Mouse (Mus musculus) midbrain, embryonic 12.5 days (tissue): ENCODE measurements around the gene Asb6. TPM values are rescaled to one million over a fixed set of nuclear protein-coding genes. Genes with fewer than 3 reads are reported as not detected.

Experiments
- ATAC-seq: fragments of 200-750 bp; cut with Nextera tagmentation; 2 replicates; pipeline ENCODE4 v1.8.0; 2017; ENCODE audit warnings: low read depth, moderate TSS enrichment, moderate library complexity; ENCODE audit not compliant: low FRiP score
- H3K27ac ChIP-seq: fragments of 300-500 bp; sonication (generic); replicated peaks from 2 replicates; pipeline ENCODE4 v1.5.1; 2016; ENCODE audit warnings: mild to moderate bottlenecking
- H3K27me3 ChIP-seq: fragments of 300-500 bp; sonication (generic); 2 replicates; pipeline ENCODE4 v1.6.1; 2016; ENCODE audit warnings: mild to moderate bottlenecking
- H3K36me3 ChIP-seq: fragments of 300-500 bp; sonication (generic); 2 replicates; pipeline ENCODE4 v1.6.1; 2016
- H3K4me1 ChIP-seq: fragments of 300-500 bp; sonication (generic); 2 replicates; pipeline ENCODE4 v1.6.1; 2016
- H3K4me2 ChIP-seq: fragments of 300-500 bp; sonication (generic); replicated peaks from 2 replicates; pipeline ENCODE4 v1.6.1; 2016; ENCODE audit warnings: mild to moderate bottlenecking, moderate library complexity
- H3K4me3 ChIP-seq: fragments of 300-500 bp; sonication (generic); 2 replicates; pipeline ENCODE4 v1.5.1; 2016; ENCODE audit warnings: mild to moderate bottlenecking
- H3K9ac ChIP-seq: fragments of 300-500 bp; sonication (generic); replicated peaks from 2 replicates; pipeline ENCODE4 v1.6.1; 2016; ENCODE audit warnings: mild to moderate bottlenecking, moderate library complexity
- H3K9me3 ChIP-seq: fragments of 300-500 bp; sonication (generic); 2 replicates; pipeline ENCODE4 v1.6.1; 2016; ENCODE audit warnings: mild to moderate bottlenecking
- WGBS: fragments of 180-500 bp; shearing (Covaris S2); methylation state at CpG from one replicate; pipeline ENCODE4 v1.1.7; 2016; 5-methylcytosine and 5-hydroxymethylcytosine counted together
- polyA plus RNA-seq: library from polyadenylated mRNA; unstranded; fragments of >200 nt; fragmentation: Nextera tagmentation; extraction: Ambion mirVana; gene quantifications from 2 replicates; pipeline ENCODE4 v1.2.1, GENCODE M21; 2016

Asb6 gene
- polyA plus RNA-seq, 1 experiment from 2014 or later, result 41.0 TPM

- Histone ChIP-seq H3K9me3 (no peaks in the 10 kb centered on the region), H3K27ac (no peak overlapping the region), H3K4me1 (peaks cover 16% of the 10 kb centered on the region), H3K4me3 (no peak overlapping the region), H3K4me2 (no peak overlapping the region), H3K36me3 (no peaks in the 10 kb centered on the region), H3K9ac (no peak overlapping the region), H3K27me3 (0 out of 2 replicates have a peak, but pooled peaks cover 5% of the 10 kb centered on the region)
- no peak for ATAC-seq
- WGBS, result 62% methylated on average over 6 of the region's 6 CpGs
These were observed 26.9 kb upstream of the Asb6 start for GRCm38 (mm10) chr2:30857076-30857475.

- peaks cover 16% of the 10 kb centered on the region for H3K4me1 ChIP-seq
- no peaks in the 10 kb centered on the region for H3K36me3 ChIP-seq
- no peak overlapping the region for H3K27ac ChIP-seq
- 53% methylated on average over 20 of the region's 20 CpGs for WGBS
- ATAC-seq, result no peak
- H3K9me3 ChIP-seq, result no peaks in the 10 kb centered on the region
- H3K4me3 ChIP-seq, result no peak overlapping the region
- no peak overlapping the region for H3K9ac ChIP-seq
- H3K27me3 ChIP-seq, result 0 out of 2 replicates have a peak, but pooled peaks cover 7% of the 10 kb centered on the region
- no peak overlapping the region for H3K4me2 ChIP-seq
These were observed 22.7 kb upstream of the Asb6 start for GRCm38 (mm10) chr2:30852771-30853313.

- Histone ChIP-seq H3K27ac (no peak overlapping the region), H3K9ac (no peak overlapping the region), H3K4me3 (no peak overlapping the region), H3K36me3 (no peaks in the 10 kb centered on the region), H3K9me3 (no peaks in the 10 kb centered on the region), H3K27me3 (peaks cover 25% of the 10 kb centered on the region), H3K4me1 (peaks cover 22% of the 10 kb centered on the region), H3K4me2 (no peak overlapping the region)
- WGBS, result 71% methylated on average over 6 of the region's 6 CpGs
- no peak for ATAC-seq
These were observed 20.4 kb upstream of the Asb6 start for GRCm38 (mm10) chr2:30850581-30850980.

- H3K4me2 ChIP-seq, result no peak overlapping the region
- no peaks in the 10 kb centered on the region for H3K36me3 ChIP-seq
- peaks cover 26% of the 10 kb centered on the region for H3K4me1 ChIP-seq
- no peak overlapping the region for H3K27ac ChIP-seq
- 65% methylated on average over 8 of the region's 8 CpGs for WGBS
- ATAC-seq, result no peak
- H3K9ac ChIP-seq, result no peak overlapping the region
- H3K9me3 ChIP-seq, result no peaks in the 10 kb centered on the region
- H3K27me3 ChIP-seq, result peaks cover 47% of the 10 kb centered on the region
- no peak overlapping the region for H3K4me3 ChIP-seq
These were observed 18.1 kb upstream of the Asb6 start for GRCm38 (mm10) chr2:30848184-30848583.

GRCm38 (mm10) chr2:30846723-30847122 lies 16.6 kb upstream of the Asb6 start:
- 54% methylated on average over 6 of the region's 6 CpGs for WGBS
- ATAC-seq, result no peak
- peaks cover 15% of the 10 kb centered on the region for H3K4me1 ChIP-seq
- H3K9me3 ChIP-seq, result no peaks in the 10 kb centered on the region
- H3K4me2 ChIP-seq, result no peak overlapping the region
- H3K4me3 ChIP-seq, result 0 out of 2 replicates have a peak overlapping the region, but pooled peaks have one; percentile 3
- H3K27ac ChIP-seq, result no peak overlapping the region
- peaks cover 49% of the 10 kb centered on the region for H3K27me3 ChIP-seq
- H3K9ac ChIP-seq, result no peak overlapping the region
- no peaks in the 10 kb centered on the region for H3K36me3 ChIP-seq

- Histone ChIP-seq H3K4me2 (peak overlapping the region; percentile 79; the same call in 1 of the 2 replicates), H3K36me3 (no peaks in the 10 kb centered on the region), H3K4me1 (peaks cover 15% of the 10 kb centered on the region), H3K9ac (no peak overlapping the region), H3K27ac (no peak overlapping the region), H3K4me3 (no peak overlapping the region), H3K9me3 (no peaks in the 10 kb centered on the region), H3K27me3 (peaks cover 49% of the 10 kb centered on the region)
- 82% methylated on average over 8 of the region's 8 CpGs for WGBS
- ATAC-seq, result no peak
These were observed 16.1 kb upstream of the Asb6 start for GRCm38 (mm10) chr2:30846236-30846635.

GRCm38 (mm10) chr2:30845152-30846070 lies 15.3 kb upstream of the Asb6 start:
- peak overlapping the region; percentile 52 for H3K4me3 ChIP-seq
- no peak for ATAC-seq
- H3K27me3 ChIP-seq, result peaks cover 49% of the 10 kb centered on the region
- H3K4me1 ChIP-seq, result peaks cover 15% of the 10 kb centered on the region
- peak overlapping the region; percentile 79 for H3K4me2 ChIP-seq
- under 1% methylated on average over 56 of the region's 80 CpGs for WGBS
- H3K36me3 ChIP-seq, result no peaks in the 10 kb centered on the region
- H3K9ac ChIP-seq, result peak overlapping the region; percentile 54
- H3K9me3 ChIP-seq, result no peaks in the 10 kb centered on the region
- no peak overlapping the region for H3K27ac ChIP-seq

GRCm38 (mm10) chr2:30842615-30843014 lies 12.5 kb upstream of the Asb6 start:
- Histone ChIP-seq H3K9ac (no peak overlapping the region), H3K9me3 (no peaks in the 10 kb centered on the region), H3K4me2 (no peak overlapping the region), H3K36me3 (no peaks in the 10 kb centered on the region), H3K4me1 (peaks cover 15% of the 10 kb centered on the region), H3K27ac (no peak overlapping the region), H3K27me3 (peaks cover 42% of the 10 kb centered on the region), H3K4me3 (no peak overlapping the region)
- 64% methylated on average over 10 of the region's 10 CpGs for WGBS
- ATAC-seq, result no peak

GRCm38 (mm10) chr2:30836238-30836990 lies 6.3 kb upstream of the Asb6 start:
- Histone ChIP-seq H3K27ac (no peak overlapping the region), H3K4me2 (no peak overlapping the region), H3K4me1 (peaks cover 11% of the 10 kb centered on the region), H3K36me3 (no peaks in the 10 kb centered on the region), H3K9ac (peak overlapping the region; percentile 41; the same call in 1 of the 2 replicates), H3K9me3 (no peaks in the 10 kb centered on the region), H3K4me3 (no peak overlapping the region), H3K27me3 (no peaks in the 10 kb centered on the region)
- WGBS, result 16% methylated on average over 21 of the region's 21 CpGs
- ATAC-seq, result no peak

GRCm38 (mm10) chr2:30834373-30835022 lies 4.4 kb upstream of the Asb6 start, which contains the start of gene Prrx2:
Gene Prrx2, plus strand, starts transcription at chr2:30834972.
- 70% methylated on average over 9 of the region's 10 CpGs for WGBS
- H3K36me3 ChIP-seq, result no peaks in the 10 kb centered on the region
- H3K4me2 ChIP-seq, result no peak within 1 kb of the TSS
- H3K27ac ChIP-seq, result no peak within 1 kb of the TSS
- H3K4me1 ChIP-seq, result peaks cover 11% of the 10 kb centered on the region
- no peak for ATAC-seq
- H3K9me3 ChIP-seq, result no peaks in the 10 kb centered on the region
- no peak within 1 kb of the TSS for H3K4me3 ChIP-seq
- no peak within 1 kb of the TSS for H3K9ac ChIP-seq
- H3K27me3 ChIP-seq, result no peaks in the 10 kb centered on the region

- Histone ChIP-seq H3K4me2 (no peak overlapping the region), H3K4me3 (no peak overlapping the region), H3K27ac (no peak overlapping the region), H3K9ac (no peak overlapping the region), H3K27me3 (no peaks in the 10 kb centered on the region), H3K36me3 (no peaks in the 10 kb centered on the region), H3K4me1 (peaks cover 11% of the 10 kb centered on the region), H3K9me3 (no peaks in the 10 kb centered on the region)
- ATAC-seq, result no peak
- WGBS, result 64% methylated on average over 5 of the region's 5 CpGs
These were observed 3.5 kb upstream of the Asb6 start for GRCm38 (mm10) chr2:30833644-30834043.
